Mouse (Mus musculus) spleen, postnatal 14 days (tissue): ENCODE measurements around the gene Scfd2.

ENCODE experiments used
- DNase-seq, 2 experiments: peaks; one replicate each; pipeline ENCODE4 v3.0.0; 2021 to 2022; ENCODE audit warnings: low spot score in 2 of 2

Scfd2 gene

GRCm38 (mm10) chr5:74365408-74365807, 166.2 kb downstream of the Scfd2 start:
- DNase-seq = no peak

DNA sequence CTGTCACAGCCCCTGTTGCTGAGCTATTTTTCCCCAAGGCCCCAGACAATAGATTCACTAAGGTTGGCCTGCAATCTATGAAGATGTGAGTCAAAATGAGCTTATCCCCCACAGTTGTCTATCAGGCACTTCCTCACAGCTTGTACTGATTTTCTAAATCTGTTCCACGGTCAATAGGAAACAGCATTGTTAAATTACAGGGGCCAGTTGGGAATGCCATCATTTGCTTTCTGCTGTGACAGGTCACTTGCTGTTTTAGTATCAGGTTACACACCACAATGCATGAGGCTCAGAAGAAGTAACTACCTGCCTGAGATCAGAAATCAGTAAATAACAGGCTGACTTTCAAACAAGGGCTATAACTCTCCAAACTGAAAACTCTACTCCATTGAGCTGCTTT, 168.3 kb downstream of the Scfd2 start:
- DNase-seq = no peak

DNA sequence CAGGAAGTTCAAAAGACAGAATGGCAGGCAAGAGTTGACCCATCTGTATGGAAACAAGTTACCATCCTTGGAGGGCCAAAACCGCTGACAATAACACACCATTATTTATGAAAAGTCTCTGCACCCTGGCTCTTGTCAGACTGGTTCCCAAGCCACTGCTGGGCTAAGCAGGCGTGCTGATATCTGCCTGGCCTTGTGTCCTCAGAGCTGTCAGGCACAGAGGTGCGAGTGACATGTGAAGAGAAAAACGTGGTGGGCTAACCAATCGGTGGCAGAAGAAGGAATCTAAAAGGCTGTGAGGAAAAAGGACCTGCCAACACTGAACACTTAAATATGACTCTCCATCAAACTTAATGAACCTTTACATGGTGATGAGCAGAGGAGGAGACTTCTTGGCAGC, 170.0 kb downstream of the Scfd2 start:
- DNase-seq = no peak

DNA sequence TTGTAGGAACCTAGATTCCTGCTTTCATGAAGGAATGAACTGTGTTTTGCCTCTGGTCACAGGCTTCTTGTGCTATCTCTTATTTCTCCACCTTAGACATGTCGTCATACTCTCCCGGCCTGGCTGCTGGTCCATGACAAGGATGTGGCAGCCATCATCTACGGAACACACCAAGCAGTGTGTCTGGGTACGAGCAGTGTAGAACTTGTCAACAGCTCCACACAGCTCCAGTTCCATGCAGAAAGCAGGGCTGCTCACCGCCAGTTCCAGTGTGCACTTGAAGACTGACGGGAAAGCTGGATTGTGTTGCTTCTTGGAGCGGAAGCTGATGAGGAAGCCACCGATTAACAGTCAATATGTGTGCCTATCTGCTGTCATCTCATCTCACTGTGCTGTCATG, 173.5 kb downstream of the Scfd2 start:
- DNase-seq = no peak

- DNase-seq = no peak
These were observed 176.0 kb downstream of the Scfd2 start for GRCm38 (mm10) chr5:74355416-74356177.

DNA sequence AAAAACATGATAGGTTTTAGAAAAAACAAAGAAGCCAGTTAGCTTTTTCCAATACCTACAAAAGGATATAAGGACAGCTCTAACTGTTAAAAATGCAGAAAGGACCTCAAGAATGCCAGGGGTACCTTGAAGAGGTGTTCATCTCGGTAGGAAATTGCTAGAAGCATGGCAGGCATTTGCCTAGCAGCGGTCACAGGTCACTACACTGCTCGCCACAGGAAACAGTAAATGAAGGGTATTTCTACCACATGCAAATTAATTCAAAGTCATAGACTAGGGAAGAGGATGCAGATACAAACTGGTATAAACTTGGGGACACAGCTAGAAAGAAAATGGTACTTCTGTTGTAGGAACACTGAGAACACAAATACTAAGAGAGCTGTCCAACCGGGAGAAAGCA, 180.7 kb downstream of the Scfd2 start:
- DNase-seq = no peak

DNA sequence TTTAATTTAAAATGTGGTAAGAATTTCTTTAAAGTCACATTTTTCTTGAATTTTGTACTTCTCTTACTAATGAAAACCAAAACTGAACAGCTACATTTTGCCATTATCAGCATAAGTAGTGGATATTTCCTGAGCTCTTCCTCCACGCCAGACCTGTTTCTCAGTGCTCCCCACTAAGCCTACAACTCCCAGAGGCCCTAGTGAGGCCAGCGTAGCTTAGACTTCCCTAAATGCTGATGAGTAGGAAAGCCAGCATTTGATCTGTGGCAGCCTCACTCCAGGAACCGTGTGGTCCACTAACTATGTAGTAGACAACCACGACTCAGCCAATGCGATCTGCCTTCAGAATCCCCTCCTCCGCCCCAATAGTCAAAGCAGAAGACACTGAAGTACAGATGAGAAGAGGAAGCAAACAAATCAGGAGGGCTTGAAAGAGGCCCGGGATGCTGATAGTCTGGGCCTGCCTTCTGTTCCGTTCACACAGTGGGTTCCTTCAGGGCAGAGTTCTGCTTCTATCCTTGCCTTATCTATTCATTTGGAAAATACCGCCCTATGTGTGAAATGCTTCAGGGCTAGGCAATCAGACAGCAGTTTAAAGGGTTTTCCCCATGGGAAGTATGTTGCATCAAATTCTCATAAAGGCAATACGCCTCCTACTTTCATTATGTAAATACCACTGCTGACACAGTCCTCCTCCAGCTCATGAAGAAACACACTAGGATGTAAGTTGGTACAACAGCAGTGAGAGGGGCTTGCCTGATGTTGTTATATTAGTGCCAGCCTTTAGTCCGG, 183.3 kb downstream of the Scfd2 start:
- DNase-seq = no peak

DNA sequence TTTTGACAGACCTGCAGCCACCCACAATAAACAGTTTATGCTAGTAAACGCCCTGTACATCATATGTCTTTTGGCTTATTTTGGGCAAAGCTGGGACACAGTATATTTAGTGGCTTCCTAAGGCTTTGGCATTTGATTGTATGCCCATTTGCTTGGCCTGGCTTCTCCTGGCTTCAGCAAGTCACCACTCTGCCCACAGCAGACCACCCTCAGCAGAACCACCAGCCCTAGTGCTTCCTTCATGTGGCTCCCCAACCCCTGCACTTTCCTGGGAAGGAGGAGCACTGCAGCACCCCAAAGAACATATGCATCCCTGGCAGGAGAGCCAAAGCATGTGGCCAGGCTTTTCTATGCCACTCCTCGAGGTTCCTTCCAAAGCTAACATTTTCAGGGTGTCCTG, 188.5 kb downstream of the Scfd2 start:
- DNase-seq = no peak

DNA sequence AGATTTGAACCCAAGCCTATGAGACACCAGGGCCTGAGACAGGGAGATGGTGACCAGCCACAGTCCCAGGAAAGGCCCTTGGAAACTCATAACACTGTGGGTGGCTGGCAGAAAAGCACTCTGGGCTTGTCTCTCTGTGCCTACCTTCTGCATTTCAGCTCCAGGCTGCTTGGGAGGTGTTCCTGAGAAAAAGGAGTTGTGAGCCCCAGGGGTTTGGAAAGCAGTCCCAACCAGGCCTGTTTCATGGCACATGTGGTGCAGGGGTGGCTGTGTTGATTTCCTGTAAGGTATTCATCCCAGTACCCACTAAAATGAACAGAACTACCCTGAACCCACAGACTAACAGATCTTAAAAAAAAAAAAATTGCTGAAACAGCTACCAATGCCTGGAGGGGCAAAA, 189.0 kb downstream of the Scfd2 start:
- DNase-seq = no peak

DNA sequence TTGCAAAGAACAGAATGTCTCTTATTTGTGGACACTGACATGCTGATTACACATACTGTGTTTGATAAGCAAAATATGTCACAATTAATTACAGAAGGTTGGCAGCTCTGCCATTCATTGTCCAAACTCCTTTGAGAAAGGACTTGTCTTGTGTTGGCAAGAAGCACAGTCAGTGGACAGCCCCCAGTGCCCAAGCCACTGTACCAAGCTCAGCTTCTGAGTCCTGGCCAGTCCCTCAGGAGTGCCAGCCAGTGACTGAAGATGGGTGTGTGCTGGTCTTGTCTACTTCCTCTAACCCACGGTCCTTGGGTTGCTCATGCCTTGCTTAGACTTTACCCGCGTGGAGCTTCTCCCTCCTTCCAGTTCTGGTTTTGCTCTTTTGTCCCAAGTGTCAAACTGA, 194.1 kb downstream of the Scfd2 start:
- DNase-seq = no peak

DNA sequence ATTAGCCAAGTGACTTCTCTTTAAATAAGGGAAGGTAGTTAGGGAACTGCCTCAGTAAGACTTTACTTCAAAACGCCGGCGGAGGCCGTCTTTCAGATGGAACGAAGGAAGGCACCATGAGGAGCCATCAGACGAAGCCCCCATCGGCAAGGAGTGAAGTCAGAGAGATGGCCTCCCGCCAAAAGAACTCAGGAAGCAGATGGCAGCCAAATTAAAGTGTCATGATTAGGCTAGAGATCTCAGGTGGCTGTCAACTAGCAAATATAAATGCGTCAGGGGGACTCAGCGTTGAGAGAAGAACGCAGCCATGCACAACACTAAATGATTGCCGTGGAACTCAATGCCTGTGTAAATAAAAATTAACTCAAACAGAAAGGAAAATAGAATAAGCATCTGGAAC, 194.8 kb downstream of the Scfd2 start:
- DNase-seq = no peak

DNA sequence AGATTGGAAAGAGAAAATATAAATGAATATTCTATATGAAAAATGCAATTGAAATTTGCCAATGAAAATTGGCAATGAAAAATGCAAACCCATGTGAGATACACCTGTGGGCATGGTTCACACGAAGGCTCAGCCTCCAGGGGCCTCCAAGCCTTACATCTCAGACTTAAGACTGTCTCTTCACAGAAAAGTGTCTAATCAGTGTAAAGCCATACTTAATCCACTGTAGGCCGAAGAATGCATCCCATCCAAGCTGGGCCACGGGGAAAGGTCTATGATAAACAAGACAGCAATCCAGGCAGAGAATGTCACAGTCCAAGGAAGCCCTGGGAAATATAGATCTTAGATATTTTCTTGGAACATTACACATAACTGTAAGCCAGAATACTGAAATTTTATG, 198.3 kb downstream of the Scfd2 start:
- no peak for DNase-seq

DNA sequence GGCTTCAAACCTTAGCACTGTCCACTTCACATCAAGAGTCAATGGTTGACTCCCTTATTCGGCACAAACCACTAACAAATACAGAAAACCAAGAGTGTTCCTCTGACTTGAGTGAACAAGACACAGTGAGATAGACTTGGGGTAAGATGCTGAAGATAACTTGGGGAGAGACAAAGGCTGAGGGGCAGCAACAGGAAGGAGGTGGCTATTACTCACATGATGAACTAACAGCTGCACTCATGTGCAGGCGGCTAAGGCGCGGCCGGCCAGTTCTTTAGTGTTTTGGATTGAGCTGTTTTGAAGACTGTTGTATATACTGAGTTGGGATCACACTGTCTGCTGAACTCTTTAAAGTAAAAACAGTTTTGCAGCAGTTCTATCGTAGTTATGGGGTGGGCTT, 205.3 kb downstream of the Scfd2 start:
- no peak for DNase-seq

DNA sequence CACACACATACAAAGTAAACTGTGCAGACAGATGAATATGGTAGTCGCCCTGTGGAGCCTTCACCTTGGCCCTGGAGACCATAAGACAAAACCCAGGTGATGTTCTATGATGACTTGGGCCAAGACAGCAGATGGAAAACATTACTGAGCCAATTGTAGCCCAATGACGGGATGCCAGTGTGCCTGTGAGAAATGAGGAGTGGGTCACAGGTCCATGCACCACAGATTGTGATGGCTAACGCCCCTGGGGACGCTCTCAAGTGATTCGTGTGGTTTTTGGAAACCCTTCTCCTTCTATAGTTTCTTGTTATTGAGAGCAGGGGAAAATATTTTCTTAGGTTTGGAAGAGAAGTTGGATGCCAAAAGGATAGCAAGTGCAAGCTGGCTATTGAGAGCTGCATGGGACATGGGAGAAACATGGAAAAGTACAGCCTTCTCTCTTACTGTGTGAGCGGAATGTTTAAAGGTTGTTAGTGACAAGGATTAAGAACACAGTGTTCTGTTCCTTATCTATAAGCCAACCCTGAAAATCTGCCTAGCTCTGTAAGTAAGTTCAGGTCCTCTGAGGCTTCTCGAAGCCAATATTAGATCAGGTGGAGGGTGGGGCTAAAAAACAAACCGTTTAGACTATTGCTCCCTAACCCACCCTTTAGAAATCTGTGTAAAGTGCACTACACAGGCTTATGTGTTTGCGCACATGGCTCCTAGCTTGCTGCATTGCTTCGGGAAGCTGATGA, 210.4 kb downstream of the Scfd2 start:
- no peak for DNase-seq

DNA sequence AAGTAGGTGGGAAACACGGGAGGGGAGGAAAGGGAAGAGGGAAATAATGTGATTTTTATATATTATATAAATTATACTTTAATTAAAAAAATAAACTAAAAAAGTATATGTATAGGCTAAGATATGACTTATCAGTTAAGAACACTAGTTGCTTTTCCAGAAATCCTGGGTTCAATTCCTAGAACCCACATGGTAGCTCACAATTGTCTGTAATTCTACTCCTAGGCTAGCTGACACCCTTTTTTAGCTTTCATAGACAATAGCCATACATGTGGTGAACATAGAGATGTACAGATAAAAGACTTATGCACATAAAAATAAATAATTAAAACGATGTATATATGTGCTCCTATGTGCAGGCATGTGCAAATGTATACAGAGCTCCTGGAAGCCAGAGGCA, 212.0 kb downstream of the Scfd2 start:
- DNase-seq = no peak

DNA sequence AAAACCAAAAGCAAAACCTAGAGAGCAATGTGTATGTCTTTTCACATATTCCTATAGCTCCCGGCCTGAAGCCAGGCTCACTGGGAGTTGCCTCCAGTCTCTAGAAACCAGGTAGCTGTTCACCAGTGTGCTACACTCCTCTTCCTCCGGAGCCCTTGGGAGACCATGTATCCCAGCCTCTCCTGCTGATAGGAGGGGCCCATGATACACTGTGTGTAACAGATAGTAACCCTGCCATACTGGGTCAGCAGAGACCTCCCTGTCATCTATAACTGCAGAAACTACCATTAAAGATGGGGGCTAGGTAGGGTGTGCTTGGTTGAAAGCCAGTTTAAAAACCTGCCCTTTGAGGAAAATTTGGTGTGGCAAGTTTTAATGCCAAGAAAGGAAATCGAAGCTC, 214.4 kb downstream of the Scfd2 start:
- DNase-seq = no peak

GRCm38 (mm10) chr5:74316333-74316945, 215.1 kb downstream of the Scfd2 start:
- DNase-seq = no peak

GRCm38 (mm10) chr5:74315471-74316245, 215.9 kb downstream of the Scfd2 start:
- DNase-seq = no peak

- DNase-seq = no peak
These were observed 217.1 kb downstream of the Scfd2 start for GRCm38 (mm10) chr5:74314501-74314900.

DNA sequence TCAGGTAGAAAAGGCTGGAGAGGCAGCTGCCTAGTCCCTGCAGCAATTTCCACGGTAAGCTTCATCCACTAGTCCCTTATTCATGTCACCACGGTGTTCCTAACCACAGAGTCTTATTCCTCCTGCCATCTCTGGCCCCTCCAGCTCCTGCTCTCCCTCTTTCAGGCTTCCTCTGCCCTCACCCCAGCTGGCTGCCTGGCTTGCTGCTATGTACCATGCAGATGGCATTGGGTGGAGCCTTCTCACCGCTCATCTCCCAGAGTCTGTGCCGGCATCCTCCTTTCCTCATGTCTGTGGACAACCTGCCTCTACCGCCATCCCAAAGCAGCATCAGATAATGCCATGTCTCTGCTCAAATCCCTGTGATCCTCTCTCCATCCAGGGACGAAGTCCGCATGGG, 218.0 kb downstream of the Scfd2 start:
- no peak for DNase-seq

- DNase-seq = no peak
These were observed 219.7 kb downstream of the Scfd2 start for GRCm38 (mm10) chr5:74311865-74312264.
